Mouse (Mus musculus) G1E (cell line): Measurements from ENCODE around the gene Rbm43. TPM values are rescaled to one million over a fixed set of nuclear protein-coding genes. Genes with fewer than 3 reads are reported as not detected.

Experiments used
- ATAC-seq: 2 replicates; pipeline ENCODE4 v1.8.0; 2016; ENCODE audit warnings: mild to moderate bottlenecking; ENCODE audit not compliant: insufficient number of reproducible peaks, poor library complexity, low FRiP score, severe bottlenecking; ENCODE audit errors: extremely low read depth
- DNase-seq: peaks from one replicate; pipeline ENCODE4 v3.0.0; 2012; ENCODE audit warnings: low spot score
- H3K27me3 ChIP-seq: 2 replicates; pipeline ENCODE4 v1.6.1; 2012; ENCODE audit warnings: mild to moderate bottlenecking, low read length, inconsistent platforms; ENCODE audit not compliant: insufficient read depth
- H3K36me3 ChIP-seq: replicated peaks from 2 replicates; pipeline ENCODE3; 2012; ENCODE audit warnings: mild to moderate bottlenecking, inconsistent platforms
- H3K4me1 ChIP-seq: 2 replicates; pipeline ENCODE4 v1.6.1; 2012; ENCODE audit warnings: low read depth, low read length, inconsistent platforms, mixed read lengths; ENCODE audit not compliant: insufficient read depth
- H3K4me3 ChIP-seq: 2 replicates; pipeline ENCODE4 v1.5.1; 2012; ENCODE audit warnings: low read depth, mild to moderate bottlenecking, inconsistent platforms, low read length, moderate library complexity, mixed read lengths
- H3K9me3 ChIP-seq: replicated peaks from 2 replicates; pipeline ENCODE4 v1.6.1; 2012; ENCODE audit warnings: inconsistent platforms
- CTCF ChIP-seq: IDR thresholded peaks from 2 replicates; pipeline ENCODE4 v1.5.1; 2012; ENCODE audit warnings: low read depth, low read length, inconsistent platforms, mixed read lengths
- GATA1 ChIP-seq: IDR thresholded peaks from 2 replicates; pipeline ENCODE4 v1.6.1; 2012; ENCODE audit warnings: borderline replicate concordance, low read length, inconsistent platforms, mixed read lengths
- GATA2 ChIP-seq: IDR thresholded peaks from 2 replicates; pipeline ENCODE4 v1.6.1; 2012; ENCODE audit warnings: low read depth, low read length, inconsistent platforms, borderline replicate concordance
- POLR2AphosphoS5 ChIP-seq: IDR thresholded peaks from 2 replicates; pipeline ENCODE4 v1.6.1; 2012; ENCODE audit warnings: low read depth, low read length, inconsistent platforms; ENCODE audit not compliant: insufficient replicate concordance
- TAL1 ChIP-seq: conservative IDR thresholded peaks from 2 replicates; pipeline ENCODE4 v1.6.1; 2012; ENCODE audit warnings: low read depth, low read length, inconsistent platforms, mixed read lengths
- polyA plus RNA-seq: library from polyadenylated mRNA; stranded (reverse); fragments of >175 nt; gene quantifications from 2 replicates; pipeline ENCODE4 v1.2.3, GENCODE M21; 2012
- total RNA-seq, 2 experiments: library from RNA; stranded (forward) in 1 of 2; stranded (reverse) in 1 of 2; fragments of 200-1000 nt in 1 of 2; fragments of >200 nt in 1 of 2; fragmentation: Nextera tagmentation in 1 of 2; gene quantifications; 2 replicates each; pipeline ENCODE4 v1.2.3; 2014 to 2017

The Rbm43 gene
- total and polyA plus RNA-seq, 3 experiments, result 13.3 to 67.7 (median 32.0) TPM

- no peak for ATAC-seq
- Histone ChIP-seq H3K4me1 (peaks cover 36% of the 10 kb centered on the region), H3K4me3 (no peak overlapping the region), H3K36me3 (peaks cover 57% of the 10 kb centered on the region), H3K27me3 (no peaks in the 10 kb centered on the region), H3K9me3 (peaks cover 5% of the 10 kb centered on the region; the same call in 1 of the 2 replicates)
- no peak for DNase-seq
- no peak for TF ChIP-seq TAL1
- no peak for TF ChIP-seq CTCF
- no peak for TF ChIP-seq GATA2
- TF ChIP-seq POLR2AphosphoS5, result no peak
- TF ChIP-seq GATA1, result no peak
These were observed 3.7 kb downstream of the Rbm43 start for GRCm38 (mm10) chr2:51931241-51931640.

GRCm38 (mm10) chr2:51914944-51915680, 19.9 kb downstream of the Rbm43 start:
- DNase-seq (no peak), ATAC-seq (peak; percentile 76)
- no peaks in the 10 kb centered on the region for H3K36me3 ChIP-seq
- H3K27me3 ChIP-seq, result no peaks in the 10 kb centered on the region; the same call in 1 of the 2 replicates
- TF ChIP-seq CTCF (peak; percentile 49), GATA1 (no peak)
- H3K4me1 ChIP-seq, result no peaks in the 10 kb centered on the region
- no peak overlapping the region for H3K4me3 ChIP-seq
- H3K9me3 ChIP-seq, result no peaks in the 10 kb centered on the region

GRCm38 (mm10) chr2:51914532-51914931, 20.4 kb downstream of the Rbm43 start:
- Histone ChIP-seq H3K4me1 (no peaks in the 10 kb centered on the region), H3K36me3 (no peaks in the 10 kb centered on the region), H3K27me3 (no peaks in the 10 kb centered on the region; the same call in 1 of the 2 replicates), H3K4me3 (no peak overlapping the region), H3K9me3 (no peaks in the 10 kb centered on the region)
- ATAC-seq, result no peak
- TF ChIP-seq TAL1, result no peak
- no peak for TF ChIP-seq CTCF
- no peak for TF ChIP-seq GATA1
- no peak for TF ChIP-seq GATA2
- no peak for TF ChIP-seq POLR2AphosphoS5
- DNase-seq, result no peak

DNA sequence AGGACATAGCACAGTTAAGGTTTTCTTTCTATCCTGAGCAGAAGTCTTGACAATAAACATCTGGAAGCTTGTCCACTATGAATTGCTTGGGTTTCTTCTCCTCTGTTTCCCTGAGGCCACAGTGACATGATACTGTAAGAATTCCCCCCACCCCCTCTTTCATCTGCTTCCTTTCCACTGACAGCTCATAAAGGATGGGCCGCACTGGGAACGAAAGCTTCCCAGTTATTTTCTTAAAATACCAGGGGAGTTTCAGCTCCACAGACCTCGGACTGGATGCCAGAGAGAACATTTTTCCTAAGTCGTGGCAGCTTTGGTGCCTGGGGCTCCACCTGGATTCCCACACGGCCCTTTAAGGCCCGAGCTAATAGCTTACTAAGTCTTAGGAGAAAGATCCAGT, 22.2 kb downstream of the Rbm43 start:
- H3K36me3 ChIP-seq, result no peaks in the 10 kb centered on the region
- H3K4me1 ChIP-seq, result no peaks in the 10 kb centered on the region
- ATAC-seq (no peak), DNase-seq (no peak)
- TF ChIP-seq GATA2 (no peak), GATA1 (no peak), POLR2AphosphoS5 (no peak), CTCF (no peak), TAL1 (no peak)
- H3K9me3 ChIP-seq, result no peaks in the 10 kb centered on the region
- H3K27me3 ChIP-seq, result no peaks in the 10 kb centered on the region
- H3K4me3 ChIP-seq, result no peak overlapping the region

GRCm38 (mm10) chr2:51911864-51912263, 23.1 kb downstream of the Rbm43 start:
- H3K27me3 ChIP-seq, result peaks cover 3% of the 10 kb centered on the region; the same call in 1 of the 2 replicates
- H3K4me3 ChIP-seq, result no peak overlapping the region
- no peak for DNase-seq
- ATAC-seq, result no peak
- no peak for TF ChIP-seq GATA2
- TF ChIP-seq POLR2AphosphoS5, result no peak
- no peak for TF ChIP-seq TAL1
- no peak for TF ChIP-seq CTCF
- no peak for TF ChIP-seq GATA1
- H3K36me3 ChIP-seq, result no peaks in the 10 kb centered on the region
- H3K4me1 ChIP-seq, result no peaks in the 10 kb centered on the region
- no peaks in the 10 kb centered on the region for H3K9me3 ChIP-seq

DNA sequence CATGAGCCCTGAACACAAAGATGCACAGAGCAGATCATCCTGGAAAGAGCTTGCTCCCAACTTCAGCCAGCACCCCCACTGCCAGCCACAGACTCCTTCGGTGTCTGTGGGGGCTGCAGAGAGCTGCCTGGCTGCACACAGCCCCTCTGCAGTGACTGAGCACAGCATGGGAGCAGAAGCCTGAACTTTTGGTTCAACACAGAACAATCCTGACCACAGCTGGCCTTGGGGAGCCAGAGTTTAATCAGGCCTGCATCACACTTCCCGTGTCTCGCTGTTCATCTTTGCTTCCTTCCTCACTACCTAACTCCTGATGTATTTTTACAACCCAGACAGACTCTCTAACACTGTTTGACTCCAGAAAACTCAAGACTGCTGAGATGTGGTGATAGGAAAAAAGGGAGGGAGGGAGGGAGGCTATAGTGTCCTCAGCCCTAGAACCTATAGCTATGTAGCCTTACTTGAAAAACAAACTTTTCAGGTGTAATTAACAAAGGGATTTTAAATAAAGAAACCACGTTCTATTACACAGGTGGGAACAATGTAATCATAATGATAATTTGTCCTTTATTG, 27.3 kb downstream of the Rbm43 start:
- no peak for TF ChIP-seq GATA1
- ATAC-seq (no peak; the same call in 1 of the 2 replicates), DNase-seq (no peak)
- H3K9me3 ChIP-seq, result no peaks in the 10 kb centered on the region
- H3K36me3 ChIP-seq, result no peaks in the 10 kb centered on the region
- no peak overlapping the region for H3K4me3 ChIP-seq
- H3K27me3 ChIP-seq, result peaks cover 3% of the 10 kb centered on the region; the same call in 1 of the 2 replicates
- H3K4me1 ChIP-seq, result no peaks in the 10 kb centered on the region

DNA sequence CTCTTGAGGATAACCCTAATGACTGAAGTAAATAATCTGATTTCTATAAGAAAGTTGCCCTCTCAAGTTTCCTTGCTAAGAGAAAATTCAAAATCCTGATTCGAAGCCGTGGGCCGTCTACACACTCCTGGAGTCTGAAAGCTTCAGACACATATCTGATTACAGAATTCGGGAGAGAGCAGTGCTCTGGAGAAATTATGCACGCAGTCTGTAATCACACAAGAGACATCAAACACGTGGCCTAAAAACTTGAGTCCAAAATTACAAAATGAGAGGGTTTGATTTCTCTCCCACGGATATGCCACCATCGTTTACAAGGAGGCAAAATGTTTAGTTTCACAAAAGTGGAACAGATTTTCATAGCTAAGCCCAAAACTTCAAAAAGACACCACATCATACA, 29.3 kb downstream of the Rbm43 start:
- H3K4me3 ChIP-seq, result no peak overlapping the region
- H3K27me3 ChIP-seq, result peaks cover 3% of the 10 kb centered on the region; the same call in 1 of the 2 replicates
- no peaks in the 10 kb centered on the region for H3K36me3 ChIP-seq
- no peaks in the 10 kb centered on the region for H3K4me1 ChIP-seq
- TF ChIP-seq GATA2 (no peak), TAL1 (no peak), POLR2AphosphoS5 (no peak), GATA1 (no peak), CTCF (no peak)
- ATAC-seq (no peak), DNase-seq (no peak)
- no peaks in the 10 kb centered on the region for H3K9me3 ChIP-seq
